Mouse (Mus musculus) neural tube, embryonic 13.5 days (tissue): ENCODE measurements at regions not wholly inside any gene's neighbourhood (a gene's known extent, or its start where the extent isn't known, plus 50 kb on each side); places are given as distances from the start of the nearest gene placed in this dataset.

ENCODE experiments used
- ATAC-seq: fragments of 200-750 bp; cut with Nextera tagmentation; 2 replicates; pipeline ENCODE4 v1.8.0; 2017; ENCODE audit warnings: low read depth, mild to moderate bottlenecking, moderate TSS enrichment, moderate library complexity
- H3K27ac ChIP-seq: fragments of 300-500 bp; sonication (generic); replicated peaks from 2 replicates; pipeline ENCODE4 v1.5.1; 2015; ENCODE audit warnings: moderate library complexity, mild to moderate bottlenecking, inconsistent platforms
- H3K27me3 ChIP-seq: fragments of 300-500 bp; sonication (generic); 2 replicates; pipeline ENCODE4 v1.6.1; 2015; ENCODE audit warnings: mild to moderate bottlenecking, inconsistent platforms
- H3K36me3 ChIP-seq: fragments of 300-500 bp; sonication (generic); 2 replicates; pipeline ENCODE4 v1.6.1; 2015; ENCODE audit warnings: mild to moderate bottlenecking, inconsistent platforms
- H3K4me1 ChIP-seq: fragments of 300-500 bp; sonication (generic); replicated peaks from 2 replicates; pipeline ENCODE4 v1.6.1; 2015; ENCODE audit warnings: inconsistent platforms
- H3K4me2 ChIP-seq: fragments of 300-500 bp; sonication (generic); 2 replicates; pipeline ENCODE4 v1.6.1; 2015; ENCODE audit warnings: inconsistent platforms, mild to moderate bottlenecking, moderate library complexity
- H3K4me3 ChIP-seq: fragments of 300-500 bp; sonication (generic); 2 replicates; pipeline ENCODE4 v1.5.1; 2015; ENCODE audit warnings: mild to moderate bottlenecking, inconsistent platforms
- H3K9ac ChIP-seq: fragments of 300-500 bp; sonication (generic); 2 replicates; pipeline ENCODE4 v1.6.1; 2015; ENCODE audit warnings: moderate library complexity, mild to moderate bottlenecking, inconsistent platforms
- H3K9me3 ChIP-seq: fragments of 300-500 bp; sonication (generic); 2 replicates; pipeline ENCODE4 v1.6.1; 2016; ENCODE audit warnings: inconsistent platforms
- WGBS: fragments of 180-500 bp; shearing (Covaris S2); methylation state at CpG from one replicate; pipeline ENCODE4 v1.1.7; 2015; 5-methylcytosine and 5-hydroxymethylcytosine counted together

DNA sequence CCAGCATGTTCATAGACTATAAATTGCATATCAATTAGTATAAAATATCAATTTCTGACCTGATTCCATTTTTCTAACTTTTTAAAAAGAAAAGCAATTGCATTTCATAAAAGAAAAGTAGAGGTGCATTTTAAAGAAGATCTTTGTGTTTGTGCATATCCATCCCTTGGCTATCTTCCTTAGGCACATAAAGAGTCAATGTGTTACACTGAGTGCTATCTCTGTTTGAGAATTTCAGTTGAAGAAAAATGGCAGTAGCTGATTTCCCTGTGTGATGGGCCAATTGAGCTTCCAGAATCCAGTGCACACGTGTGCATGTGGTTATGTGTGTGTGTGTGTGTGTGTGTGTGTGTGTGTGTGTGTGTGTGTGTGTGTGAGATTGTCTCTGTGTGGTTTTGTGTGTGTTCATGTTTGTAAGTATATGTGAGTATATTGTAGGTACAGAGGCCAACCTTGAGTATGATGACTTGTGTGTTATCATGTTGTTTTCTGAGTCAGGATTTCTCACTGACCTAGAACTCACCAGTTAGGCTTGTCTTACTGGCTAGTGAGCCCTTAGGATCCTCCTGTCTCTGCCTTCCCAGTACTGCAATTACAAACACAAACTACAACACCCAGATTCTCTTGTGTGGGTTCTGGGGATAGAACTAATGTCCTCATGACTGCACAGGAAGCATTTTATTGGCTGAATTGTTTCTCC is 249.6 kb downstream of the Cdk5rap2 start:
- no peak overlapping the region for H3K4me3 ChIP-seq
- no peak for ATAC-seq
- H3K27ac ChIP-seq, result no peak overlapping the region
- H3K9ac ChIP-seq, result no peak overlapping the region
- no peaks in the 10 kb centered on the region for H3K36me3 ChIP-seq
- no peaks in the 10 kb centered on the region for H3K9me3 ChIP-seq
- 63% methylated on average over 1 of the region's 1 CpGs for WGBS
- no peak overlapping the region for H3K4me2 ChIP-seq
- H3K27me3 ChIP-seq, result no peaks in the 10 kb centered on the region
- H3K4me1 ChIP-seq, result no peaks in the 10 kb centered on the region

DNA sequence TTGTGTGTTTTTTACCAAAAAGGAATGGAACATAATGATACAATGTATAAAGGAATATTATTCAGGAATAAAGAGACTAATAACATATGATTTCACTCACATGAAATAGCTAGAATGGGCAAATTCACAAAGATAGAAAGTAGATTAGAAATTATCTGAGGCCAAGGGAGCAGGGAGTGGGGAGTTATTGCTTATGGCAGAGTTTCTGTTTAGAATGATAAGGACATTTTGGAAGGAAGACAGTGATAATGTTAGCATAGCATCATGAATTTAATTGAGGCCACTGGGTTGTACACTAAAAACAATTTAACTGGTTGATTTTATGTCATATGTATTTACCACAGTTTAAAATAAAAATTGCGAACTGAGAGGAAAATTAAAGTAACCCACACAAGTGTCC is 250.2 kb downstream of the Cdk5rap2 start:
- ATAC-seq, result no peak
- Histone ChIP-seq H3K27me3 (no peaks in the 10 kb centered on the region), H3K36me3 (no peaks in the 10 kb centered on the region), H3K4me2 (no peak overlapping the region), H3K9ac (no peak overlapping the region), H3K27ac (no peak overlapping the region), H3K9me3 (no peaks in the 10 kb centered on the region), H3K4me3 (no peak overlapping the region), H3K4me1 (no peaks in the 10 kb centered on the region)
- WGBS, result 96% methylated on average over 1 of the region's 1 CpGs

DNA sequence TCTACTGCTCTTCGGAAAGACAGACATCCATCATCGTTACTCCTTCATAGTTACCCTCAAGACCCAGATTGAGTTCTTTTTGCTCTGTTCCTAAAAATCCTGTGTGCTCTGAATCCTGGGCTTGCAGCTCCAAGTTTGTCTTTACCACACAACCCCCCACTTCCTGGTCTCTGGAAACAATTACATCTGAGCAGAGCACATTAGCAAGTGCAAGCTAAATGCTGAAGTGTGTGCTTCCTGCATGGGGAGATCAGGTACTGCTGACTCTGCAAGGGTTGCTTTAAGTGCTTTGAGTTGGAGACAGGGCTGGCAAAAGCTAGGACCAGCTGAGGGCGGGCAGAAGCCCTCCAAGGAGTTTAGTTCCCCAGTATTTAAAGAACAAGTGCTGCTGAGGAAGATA is 257.1 kb downstream of the Cdk5rap2 start:
- no peaks in the 10 kb centered on the region for H3K36me3 ChIP-seq
- ATAC-seq, result no peak
- 60% methylated on average over 3 of the region's 3 CpGs for WGBS
- H3K9ac ChIP-seq, result no peak overlapping the region
- no peaks in the 10 kb centered on the region for H3K4me1 ChIP-seq
- no peaks in the 10 kb centered on the region for H3K27me3 ChIP-seq
- no peak overlapping the region for H3K27ac ChIP-seq
- H3K4me3 ChIP-seq, result no peak overlapping the region
- no peaks in the 10 kb centered on the region for H3K9me3 ChIP-seq
- no peak overlapping the region for H3K4me2 ChIP-seq

DNA sequence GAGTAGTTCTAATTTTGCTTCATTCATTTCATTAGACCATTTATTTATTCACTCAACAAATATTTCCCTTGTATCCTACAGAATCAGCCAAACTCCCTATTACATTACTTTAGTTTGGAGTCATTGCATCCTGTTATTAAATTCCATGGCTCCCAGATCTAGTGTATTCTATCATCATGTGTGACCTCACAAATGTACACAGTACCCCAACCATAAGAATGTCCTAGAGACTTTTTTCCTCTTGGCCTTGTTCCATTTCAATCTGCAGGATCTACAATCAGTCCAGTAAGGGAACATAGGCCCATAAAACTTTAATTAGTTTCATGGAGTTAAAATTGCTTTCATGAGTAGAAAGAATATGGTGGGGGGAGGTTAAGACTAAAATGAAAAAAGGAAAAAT is 301.2 kb downstream of the Cdk5rap2 start:
- no peaks in the 10 kb centered on the region for H3K4me1 ChIP-seq
- H3K4me3 ChIP-seq, result no peak overlapping the region
- H3K4me2 ChIP-seq, result no peak overlapping the region
- no peaks in the 10 kb centered on the region for H3K27me3 ChIP-seq
- no peak for ATAC-seq
- H3K9ac ChIP-seq, result no peak overlapping the region
- H3K27ac ChIP-seq, result no peak overlapping the region
- no peaks in the 10 kb centered on the region for H3K9me3 ChIP-seq
- no peaks in the 10 kb centered on the region for H3K36me3 ChIP-seq

DNA sequence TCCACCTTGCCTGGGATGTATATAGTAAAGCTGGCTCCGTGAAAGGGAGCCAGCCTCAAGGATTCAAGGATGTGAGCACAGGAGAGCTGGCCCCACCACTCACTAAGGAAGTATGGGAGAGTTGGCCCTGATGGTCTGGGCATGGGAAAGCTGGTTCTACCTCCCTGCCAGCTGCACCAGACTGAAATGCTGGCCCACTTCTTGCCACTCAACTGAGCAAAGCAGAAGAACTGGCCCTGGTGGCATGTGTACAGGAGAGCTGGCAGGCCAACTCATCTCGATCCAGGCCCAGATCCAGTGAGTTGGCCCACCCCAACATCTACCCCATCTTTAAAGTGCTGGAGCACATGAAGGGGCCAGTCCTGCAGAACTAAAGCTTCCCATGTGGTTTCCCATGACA is 304.5 kb downstream of the Cdk5rap2 start:
- Histone ChIP-seq H3K27me3 (no peaks in the 10 kb centered on the region), H3K4me2 (no peak overlapping the region), H3K36me3 (no peaks in the 10 kb centered on the region), H3K9ac (no peak overlapping the region), H3K27ac (no peak overlapping the region), H3K4me1 (no peaks in the 10 kb centered on the region), H3K4me3 (no peak overlapping the region), H3K9me3 (no peaks in the 10 kb centered on the region)
- WGBS, result 93% methylated on average over 2 of the region's 2 CpGs
- no peak for ATAC-seq

DNA sequence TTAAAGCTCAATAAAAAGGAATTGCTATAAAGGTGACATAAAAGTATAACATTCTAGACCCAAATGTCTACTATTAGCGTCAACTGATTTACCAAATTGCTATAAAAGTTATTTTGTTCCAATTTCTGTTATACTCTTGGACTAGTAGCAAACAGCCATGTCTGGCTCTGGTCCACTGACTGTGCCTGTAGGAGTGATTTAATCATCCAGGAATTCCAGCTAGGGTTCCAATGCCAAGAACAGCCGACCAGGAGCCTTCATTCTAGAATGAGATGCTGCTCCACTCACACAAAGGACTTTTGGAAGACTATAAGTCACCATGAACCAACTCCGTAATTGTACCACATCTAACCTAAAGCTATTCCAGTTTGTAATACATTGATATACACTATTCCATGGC is 312.9 kb downstream of the Cdk5rap2 start:
- no peak overlapping the region for H3K9ac ChIP-seq
- H3K4me2 ChIP-seq, result no peak overlapping the region
- no peaks in the 10 kb centered on the region for H3K4me1 ChIP-seq
- no peak overlapping the region for H3K4me3 ChIP-seq
- no peaks in the 10 kb centered on the region for H3K27me3 ChIP-seq
- H3K9me3 ChIP-seq, result no peaks in the 10 kb centered on the region
- H3K36me3 ChIP-seq, result no peaks in the 10 kb centered on the region
- WGBS, result 82% methylated on average over 3 of the region's 3 CpGs
- no peak overlapping the region for H3K27ac ChIP-seq
- ATAC-seq, result no peak

DNA sequence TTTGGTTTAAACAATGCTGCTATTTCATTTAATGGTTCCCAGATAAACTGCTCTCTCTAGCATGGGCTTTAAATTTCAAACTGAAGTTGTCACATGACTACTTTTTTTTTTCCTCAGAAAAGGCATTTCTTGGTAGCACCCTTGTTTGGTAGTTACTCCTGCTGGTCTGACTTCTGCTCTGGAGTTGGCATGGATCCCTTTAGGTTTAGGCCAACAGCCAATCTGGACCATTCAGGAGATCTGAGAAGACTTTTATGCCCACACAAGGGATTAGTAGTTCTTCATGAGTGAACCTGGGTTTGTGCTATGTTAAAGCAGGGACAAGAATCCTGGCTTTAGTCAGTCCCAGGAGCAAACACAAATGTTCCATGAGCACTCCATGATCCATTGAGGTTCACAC is 332.0 kb downstream of the Cdk5rap2 start:
- Histone ChIP-seq H3K27me3 (no peaks in the 10 kb centered on the region), H3K9ac (no peak overlapping the region), H3K27ac (no peak overlapping the region), H3K36me3 (no peaks in the 10 kb centered on the region), H3K4me1 (no peaks in the 10 kb centered on the region), H3K4me2 (no peak overlapping the region), H3K4me3 (no peak overlapping the region), H3K9me3 (no peaks in the 10 kb centered on the region)
- no peak for ATAC-seq

DNA sequence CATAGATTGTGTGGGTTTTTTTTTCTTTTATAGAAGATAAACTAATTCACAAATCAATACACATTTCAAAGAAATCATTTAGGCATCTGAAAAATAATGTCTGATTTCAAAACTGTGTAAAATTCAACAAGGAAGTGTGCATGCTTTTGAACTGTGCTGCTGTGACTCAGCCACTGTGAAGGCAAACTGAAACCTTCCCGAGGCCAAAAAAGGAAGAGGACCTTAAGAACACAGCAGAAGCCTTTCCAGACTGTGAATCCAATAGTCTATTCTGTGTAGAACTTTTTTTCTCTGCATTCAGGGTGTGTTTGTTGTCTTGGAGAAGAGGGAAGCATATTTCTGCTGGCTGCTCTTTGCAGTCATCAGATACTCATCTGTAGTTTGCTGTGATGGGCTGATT is 347.7 kb downstream of the Cdk5rap2 start:
- no peak for ATAC-seq
- Histone ChIP-seq H3K36me3 (no peaks in the 10 kb centered on the region), H3K4me3 (no peak overlapping the region)

DNA sequence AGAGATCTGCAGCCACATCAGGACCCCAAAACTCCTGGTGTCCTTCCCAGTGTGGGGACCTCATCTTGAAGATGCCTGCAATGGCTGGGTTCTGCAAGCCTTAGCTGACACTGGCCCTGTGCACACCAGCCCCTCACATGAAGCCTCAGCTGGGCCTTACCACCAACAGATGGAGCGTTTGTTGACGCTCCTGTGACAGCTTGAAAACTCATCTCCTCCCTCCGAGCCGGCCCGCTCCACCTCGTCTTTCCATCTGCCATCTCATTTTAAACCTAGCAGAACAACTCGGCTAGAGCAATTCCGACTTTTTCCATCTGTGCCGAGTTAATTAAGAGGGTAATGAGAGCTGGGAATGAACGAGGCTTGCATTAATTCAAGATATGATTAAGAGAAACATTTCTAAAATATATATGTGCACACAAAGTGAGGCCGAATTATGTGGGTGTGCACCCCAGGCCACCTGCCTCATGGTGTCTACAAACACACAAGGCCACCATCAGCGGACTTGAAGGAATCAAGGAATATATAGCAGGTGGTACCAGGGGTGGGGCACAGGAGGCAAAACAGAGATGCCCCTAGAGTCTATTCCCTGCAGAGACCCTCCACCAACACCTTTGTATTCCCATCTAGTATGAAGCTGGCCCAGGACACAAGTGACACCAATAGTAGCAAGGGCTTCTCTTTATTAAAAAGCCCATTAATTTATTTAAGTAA is 351.3 kb downstream of the Cdk5rap2 start:
- Histone ChIP-seq H3K4me2 (no peak overlapping the region), H3K9ac (no peak overlapping the region), H3K27ac (no peak overlapping the region), H3K27me3 (no peaks in the 10 kb centered on the region), H3K36me3 (no peaks in the 10 kb centered on the region), H3K4me1 (no peaks in the 10 kb centered on the region), H3K4me3 (no peak overlapping the region), H3K9me3 (no peaks in the 10 kb centered on the region)
- ATAC-seq, result no peak
- 76% methylated on average over 12 of the region's 12 CpGs for WGBS

More for the DNA sequence above, 347.7 kb downstream of the Cdk5rap2 start:
- Histone ChIP-seq H3K4me2 (no peak overlapping the region), H3K27me3 (no peaks in the 10 kb centered on the region), H3K4me1 (no peaks in the 10 kb centered on the region), H3K9me3 (no peaks in the 10 kb centered on the region), H3K27ac (no peak overlapping the region), H3K9ac (no peak overlapping the region)
- WGBS, result 76% methylated on average over 1 of the region's 1 CpGs

DNA sequence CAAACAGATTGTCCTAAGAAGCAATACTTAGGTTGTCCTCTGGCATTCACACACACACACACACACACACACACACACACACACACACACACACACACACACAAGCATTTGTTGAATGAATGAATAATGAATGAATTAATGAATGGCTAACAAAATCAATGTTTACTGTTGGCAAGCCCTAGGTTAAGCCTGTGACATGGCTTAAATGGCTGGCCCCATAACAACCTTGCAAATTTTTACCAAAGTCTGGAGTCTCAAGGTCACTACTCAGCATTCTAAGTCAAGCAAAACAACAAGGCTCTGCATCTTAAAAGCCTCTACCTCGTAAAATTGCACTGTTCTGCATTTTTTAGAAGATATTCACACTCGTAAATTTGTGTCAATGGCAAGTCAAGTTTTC is 357.1 kb downstream of the Cdk5rap2 start:
- no peak for ATAC-seq
- Histone ChIP-seq H3K4me2 (no peak overlapping the region), H3K9ac (no peak overlapping the region), H3K27me3 (no peaks in the 10 kb centered on the region), H3K4me3 (no peak overlapping the region), H3K9me3 (no peaks in the 10 kb centered on the region), H3K27ac (no peak overlapping the region), H3K36me3 (no peaks in the 10 kb centered on the region), H3K4me1 (no peaks in the 10 kb centered on the region)
- 75% methylated on average over 2 of the region's 2 CpGs for WGBS

DNA sequence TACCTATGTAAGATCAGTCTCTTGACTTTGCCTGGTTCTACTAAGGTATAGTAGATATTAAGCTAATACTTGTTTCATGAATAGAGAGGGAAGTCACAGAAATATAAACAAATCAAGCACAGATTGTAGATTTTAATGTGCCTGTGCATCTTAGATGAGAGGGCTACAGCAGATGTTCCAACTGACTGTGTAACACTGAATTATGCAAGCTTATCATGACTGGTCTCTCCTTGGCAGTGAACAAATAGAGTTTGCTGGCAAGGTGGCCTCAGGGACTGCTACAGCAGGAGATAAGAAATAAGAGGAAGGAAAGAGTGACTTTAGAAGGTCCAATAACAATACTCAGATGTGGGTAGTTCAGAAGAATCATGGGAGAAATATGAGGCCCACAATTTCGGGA is 372.0 kb downstream of the Cdk5rap2 start:
- H3K9me3 ChIP-seq, result no peaks in the 10 kb centered on the region
- H3K27me3 ChIP-seq, result no peaks in the 10 kb centered on the region
- H3K4me1 ChIP-seq, result no peaks in the 10 kb centered on the region
- no peak overlapping the region for H3K4me3 ChIP-seq
- ATAC-seq, result no peak
- WGBS, result 85% methylated on average over 1 of the region's 1 CpGs
- H3K27ac ChIP-seq, result no peak overlapping the region
- H3K36me3 ChIP-seq, result no peaks in the 10 kb centered on the region
- H3K9ac ChIP-seq, result no peak overlapping the region
- no peak overlapping the region for H3K4me2 ChIP-seq

DNA sequence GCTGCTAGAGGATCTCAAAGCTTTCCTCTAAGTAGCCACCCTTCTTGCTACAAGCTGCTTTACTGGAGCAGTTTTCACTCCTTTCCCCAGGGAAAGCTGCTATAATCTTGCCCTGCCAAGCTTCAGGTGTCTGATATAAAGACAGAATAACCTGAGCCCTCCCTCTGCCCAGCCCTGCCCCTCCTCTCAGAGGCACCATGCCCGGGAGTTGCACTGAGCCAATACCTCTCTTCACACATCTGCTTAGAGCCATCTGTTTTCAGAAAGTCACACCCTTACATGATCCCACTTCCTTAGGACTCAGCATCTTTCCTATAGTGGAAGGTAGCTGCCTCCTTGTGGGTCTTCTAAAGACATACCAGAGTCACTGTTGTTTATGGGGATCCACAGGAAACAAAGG is 374.3 kb downstream of the Cdk5rap2 start:
- no peak for ATAC-seq

DNA sequence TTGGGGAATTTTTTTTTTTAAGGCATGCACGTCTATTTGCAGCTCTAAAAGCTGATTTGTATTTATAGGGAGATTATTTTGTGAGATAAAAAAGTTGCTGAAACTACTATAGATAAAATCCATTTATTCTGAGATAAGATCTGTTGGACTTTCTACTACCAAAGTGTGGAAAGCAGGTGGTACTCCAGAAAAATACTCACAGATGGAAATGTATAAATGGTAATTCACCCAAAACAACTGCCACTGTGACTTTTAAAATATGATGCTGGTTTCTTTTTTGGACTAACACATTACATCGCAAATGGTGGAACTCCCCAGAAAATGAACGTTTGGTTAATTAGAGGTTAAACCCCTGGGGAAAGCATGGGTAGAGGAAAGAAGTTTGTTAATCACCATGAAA is 377.7 kb downstream of the Cdk5rap2 start:
- Histone ChIP-seq H3K27ac (no peak overlapping the region), H3K9me3 (no peaks in the 10 kb centered on the region), H3K4me1 (no peaks in the 10 kb centered on the region), H3K4me3 (no peak overlapping the region), H3K4me2 (no peak overlapping the region), H3K27me3 (no peaks in the 10 kb centered on the region), H3K36me3 (no peaks in the 10 kb centered on the region), H3K9ac (no peak overlapping the region)
- no peak for ATAC-seq
- 57% methylated on average over 3 of the region's 3 CpGs for WGBS

More for the DNA sequence above, 374.3 kb downstream of the Cdk5rap2 start:
- H3K36me3 ChIP-seq, result no peaks in the 10 kb centered on the region
- no peak overlapping the region for H3K9ac ChIP-seq
- H3K4me2 ChIP-seq, result no peak overlapping the region
- 39% methylated on average over 1 of the region's 1 CpGs for WGBS
- no peak overlapping the region for H3K4me3 ChIP-seq
- H3K27me3 ChIP-seq, result no peaks in the 10 kb centered on the region
- no peaks in the 10 kb centered on the region for H3K9me3 ChIP-seq
- H3K27ac ChIP-seq, result no peak overlapping the region
- H3K4me1 ChIP-seq, result no peaks in the 10 kb centered on the region
